Mouse (Mus musculus): ENCODE measurements at regions not wholly inside any gene's neighbourhood (a gene's known extent, or its start where the extent isn't known, plus 50 kb on each side); places are given as distances from the start of the nearest gene placed in this dataset.

DNA sequence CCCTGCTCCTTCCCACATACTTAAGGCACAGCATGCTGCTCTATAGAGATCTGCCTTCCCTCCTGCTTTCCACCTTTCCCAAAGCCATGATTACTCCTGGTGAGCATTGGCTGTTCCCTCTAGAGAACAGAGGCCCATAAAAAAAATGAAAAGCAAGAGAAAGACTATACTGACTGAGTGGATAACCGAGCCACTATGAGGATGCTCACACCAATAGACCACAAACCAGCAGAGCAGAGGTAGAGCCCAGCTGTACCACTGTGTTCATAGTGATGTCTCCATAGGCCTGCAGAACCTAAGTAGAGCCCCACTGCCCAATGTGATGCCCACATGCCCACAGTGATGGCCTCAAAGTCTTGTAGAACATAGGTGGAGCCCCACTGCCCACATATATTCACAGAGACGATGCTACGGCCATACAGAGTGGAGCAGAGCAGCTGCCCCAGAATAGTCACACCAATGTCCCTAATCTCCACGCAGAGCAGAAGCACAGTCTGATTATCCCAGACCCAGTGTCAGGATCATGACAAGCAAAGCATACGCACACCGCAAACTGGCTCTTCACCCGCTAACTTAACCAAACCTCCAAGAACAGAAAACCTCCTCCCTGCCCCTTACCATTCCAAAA, 174.8 kb upstream of the Nr4a3 start:
- DNase-seq (ENCODE audit: low spot score in 2 of 2) = no peak

GRCm38 (mm10) chr4:47870638-47871019, 174.3 kb upstream of the Nr4a3 start:
- no peak for DNase-seq (ENCODE audit: low spot score in 2 of 2)

GRCm38 (mm10) chr4:47881560-47881959, 163.4 kb upstream of the Nr4a3 start:
- DNase-seq (ENCODE audit: low spot score in 2 of 2) = peak; percentile 29 to 35

DNA sequence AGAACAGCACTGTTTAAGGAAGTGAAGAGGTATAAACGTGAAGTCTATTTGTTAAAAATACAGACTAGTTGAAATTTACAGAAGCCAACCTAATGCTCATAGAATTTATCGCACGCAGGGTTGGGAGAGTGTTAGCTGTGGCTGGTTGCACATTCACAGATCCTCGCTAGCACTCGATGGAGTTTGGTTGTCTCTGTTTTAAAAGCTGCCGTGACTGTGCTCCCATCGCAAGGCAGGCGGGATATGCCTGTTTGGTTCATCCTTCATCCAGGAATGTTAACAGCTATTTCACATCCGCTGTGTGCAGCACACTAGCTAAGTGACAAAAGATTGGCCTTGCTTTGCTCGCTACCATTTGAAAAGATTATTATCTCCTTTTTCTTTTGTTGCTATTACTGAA, 162.9 kb upstream of the Nr4a3 start:
- no peak for DNase-seq (ENCODE audit: low spot score in 2 of 2)

DNA sequence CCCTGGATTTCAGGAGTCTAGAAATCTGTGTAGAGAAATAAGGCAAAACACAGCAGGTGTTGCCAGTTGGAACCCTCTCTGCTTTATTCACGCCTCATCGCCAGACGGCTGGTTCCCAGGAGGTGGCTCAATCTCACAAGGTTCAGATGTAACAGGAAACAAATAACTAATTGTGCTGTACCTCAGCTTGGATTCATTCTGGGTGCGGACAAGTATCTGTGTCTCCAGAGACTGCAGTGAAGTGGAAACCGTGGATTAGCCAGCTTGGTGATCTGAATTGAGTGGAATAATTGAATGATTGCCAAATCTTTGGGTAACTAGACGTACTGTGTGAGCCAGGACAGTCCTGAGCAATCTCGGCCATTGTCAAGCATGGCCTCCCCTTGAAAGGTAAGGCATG, 145.4 kb upstream of the Nr4a3 start:
- DNase-seq (ENCODE audit: low spot score in 2 of 2) = peak in 1 of 2 experiments; percentile 32

DNA sequence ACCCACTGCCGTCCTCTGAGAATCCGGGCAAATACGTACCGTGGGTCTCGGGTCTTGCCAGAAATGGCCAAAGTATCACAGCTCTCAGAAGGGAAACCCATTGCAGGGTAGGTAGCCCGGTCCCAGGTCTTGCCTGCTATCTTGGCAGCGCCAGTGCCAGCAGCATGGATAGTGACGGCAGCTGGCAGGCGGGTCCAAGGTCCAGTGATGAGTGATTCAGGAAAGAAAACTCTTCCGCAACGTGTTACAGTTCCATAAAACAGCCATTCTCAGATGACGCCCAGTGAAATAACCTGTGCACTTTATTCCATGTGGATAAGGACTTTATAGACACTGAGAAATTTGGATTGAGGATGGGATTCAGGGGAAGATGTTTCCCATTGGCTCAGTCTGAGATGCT, 142.2 kb upstream of the Nr4a3 start:
- no peak for DNase-seq (ENCODE audit: low spot score in 2 of 2)

- DNase-seq (ENCODE audit: low spot score in 2 of 2) = no peak
Observed at GRCm38 (mm10) chr4:47912259-47912658, 132.7 kb upstream of the Nr4a3 start.

- no peak for DNase-seq (ENCODE audit: low spot score in 2 of 2)
Observed at GRCm38 (mm10) chr4:47919576-47919975, 125.4 kb upstream of the Nr4a3 start.

GRCm38 (mm10) chr4:47931464-47931863, 113.5 kb upstream of the Nr4a3 start:
- DNase-seq (ENCODE audit: low spot score in 2 of 2) = no peak

GRCm38 (mm10) chr4:47933526-47933925, 111.4 kb upstream of the Nr4a3 start:
- peak; percentile 53 to 54 for DNase-seq (ENCODE audit: low spot score in 2 of 2)

- DNase-seq (ENCODE audit: low spot score in 2 of 2) = no peak
Observed at GRCm38 (mm10) chr4:47935547-47935946, 109.4 kb upstream of the Nr4a3 start.

GRCm38 (mm10) chr4:47936470-47937125, 108.4 kb upstream of the Nr4a3 start:
- DNase-seq (ENCODE audit: low spot score in 2 of 2) = no peak

- peak in 1 of 2 experiments; percentile 41 for DNase-seq (ENCODE audit: low spot score in 2 of 2)
Observed at GRCm38 (mm10) chr4:47947869-47948573, 96.9 kb upstream of the Nr4a3 start.

DNA sequence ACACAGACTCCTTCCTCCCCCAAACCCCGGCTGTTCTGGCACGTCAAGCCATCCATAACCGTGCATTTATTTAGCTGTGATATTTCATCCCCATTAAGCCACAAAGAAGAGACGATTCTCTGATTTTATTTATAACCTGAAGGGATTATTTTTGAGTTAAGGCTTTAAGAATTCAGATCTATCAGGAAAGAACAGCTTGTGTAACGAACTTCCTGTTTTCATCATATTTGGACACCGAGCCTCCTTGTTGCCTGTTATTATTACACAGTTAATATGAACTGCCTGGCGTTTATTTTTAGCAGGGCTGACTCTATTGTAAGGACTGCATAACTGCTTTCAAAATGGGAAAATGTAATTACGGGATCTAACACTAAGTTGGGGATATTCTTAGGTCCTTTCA, 96.2 kb upstream of the Nr4a3 start:
- DNase-seq (ENCODE audit: low spot score in 2 of 2) = no peak

DNA sequence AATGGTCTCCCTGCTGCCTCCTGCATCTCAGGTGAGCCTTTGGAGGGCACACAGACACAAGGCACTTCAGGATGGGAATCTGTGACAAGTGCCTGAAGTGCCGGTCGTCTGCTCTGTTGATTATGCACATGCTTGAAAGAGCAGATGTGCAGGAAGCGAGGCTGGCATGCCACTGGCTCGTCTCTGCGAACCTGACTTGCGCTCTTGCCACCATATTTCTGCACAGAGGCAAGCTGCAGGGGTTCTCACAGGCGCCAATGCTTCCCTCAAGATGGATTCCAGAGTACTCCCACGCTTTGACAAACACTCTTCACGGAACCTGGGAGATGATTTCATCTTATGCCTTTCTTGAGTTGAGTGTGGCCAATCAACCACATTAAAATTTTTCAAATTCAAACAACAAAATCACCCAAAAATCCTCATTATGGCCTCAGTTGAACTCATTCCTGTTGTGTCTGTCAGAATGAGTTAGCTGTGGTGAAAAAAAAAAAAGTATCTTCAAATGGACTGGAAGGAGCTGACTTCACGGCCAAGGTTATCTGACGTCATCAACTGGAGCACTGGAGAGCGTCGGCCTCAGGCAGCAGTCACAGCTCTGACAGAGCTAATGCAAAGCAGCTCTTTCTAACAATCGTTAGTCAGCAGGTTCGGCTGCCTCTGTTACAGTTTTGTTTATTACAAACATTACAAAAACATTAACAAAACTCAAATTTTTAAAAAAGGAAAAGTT, 90.2 kb upstream of the Nr4a3 start:
- DNase-seq (ENCODE audit: low spot score in 2 of 2) = no peak

DNA sequence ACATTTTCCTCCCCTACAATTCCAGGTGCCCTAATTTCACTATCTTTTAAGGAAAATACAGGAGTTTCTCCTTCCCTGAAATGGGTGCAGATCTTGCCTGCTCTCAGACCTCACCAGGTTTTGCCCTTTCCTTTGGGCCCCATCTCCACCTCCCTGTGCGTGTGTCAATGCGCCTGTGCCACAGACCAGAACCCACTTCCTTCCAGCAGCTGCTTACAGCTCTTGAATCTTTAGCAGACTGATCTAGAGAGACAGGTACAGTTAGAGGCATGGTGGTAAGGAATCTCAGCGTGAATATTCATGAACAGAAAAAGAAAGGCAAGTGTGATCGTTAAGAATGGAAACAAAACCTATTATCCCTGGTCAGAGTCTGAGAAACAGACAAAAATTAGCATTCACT, 80.3 kb upstream of the Nr4a3 start:
- no peak for DNase-seq (ENCODE audit: low spot score in 2 of 2)

- no peak for DNase-seq (ENCODE audit: low spot score in 2 of 2)
Observed at GRCm38 (mm10) chr4:47971861-47972260, 73.1 kb upstream of the Nr4a3 start.

DNA sequence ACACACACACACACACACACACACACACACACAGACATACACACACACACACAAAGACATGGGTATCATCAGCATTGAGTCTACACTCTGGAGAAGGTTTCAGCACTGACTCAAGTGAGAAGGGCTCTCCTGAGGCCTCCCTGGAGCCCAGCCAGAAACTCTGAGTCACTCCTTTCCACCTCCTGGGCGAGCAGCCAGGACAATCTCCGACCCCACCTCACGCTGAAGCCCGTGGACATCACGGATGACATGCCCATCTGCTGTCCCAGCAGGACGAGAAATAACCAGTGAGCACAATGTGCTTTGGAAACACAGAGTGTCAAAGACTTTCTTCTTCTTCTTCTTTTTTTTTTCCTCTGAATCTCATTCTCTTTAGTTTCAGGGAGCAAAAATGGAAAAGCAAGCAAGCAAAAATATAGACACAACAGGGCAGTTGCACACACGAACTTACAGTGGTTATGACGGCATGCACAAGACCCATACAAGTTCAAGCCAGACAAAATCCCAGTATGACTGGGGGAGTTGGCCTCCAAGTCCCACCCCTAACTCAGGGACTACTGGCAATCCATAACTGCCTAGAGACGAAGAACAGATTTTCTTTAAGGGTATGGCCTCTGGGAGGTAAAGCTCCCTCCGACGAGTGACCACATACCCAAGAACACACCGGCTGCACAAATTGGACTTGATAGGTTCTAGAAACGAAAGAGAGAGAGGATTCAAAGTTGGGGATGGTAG, 65.2 kb upstream of the Nr4a3 start:
- DNase-seq (ENCODE audit: low spot score in 2 of 2) = peak; percentile 30 to 45

All from right cerebral cortex, postnatal 10 days (tissue).